Mouse (Mus musculus) neural tube, embryonic 15.5 days (tissue): Measurements from ENCODE around the gene Efna1. TPM values are rescaled to one million over a fixed set of nuclear protein-coding genes. Genes with fewer than 3 reads are reported as not detected.

ENCODE experiments used
- ATAC-seq: fragments of 200-750 bp; cut with Nextera tagmentation; 2 replicates; pipeline ENCODE4 v1.8.0; 2017; ENCODE audit warnings: mild to moderate bottlenecking, moderate TSS enrichment, moderate library complexity; ENCODE audit not compliant: low FRiP score
- H3K27ac ChIP-seq: fragments of 300-500 bp; sonication (generic); replicated peaks from 2 replicates; pipeline ENCODE4 v1.5.1; 2015; ENCODE audit warnings: mild to moderate bottlenecking, inconsistent platforms
- H3K27me3 ChIP-seq: fragments of 300-500 bp; sonication (generic); replicated peaks from 2 replicates; pipeline ENCODE4 v1.6.1; 2015; ENCODE audit warnings: inconsistent platforms
- H3K36me3 ChIP-seq: fragments of 300-500 bp; sonication (generic); 2 replicates; pipeline ENCODE4 v1.6.1; 2015; ENCODE audit warnings: inconsistent platforms
- H3K4me1 ChIP-seq: fragments of 300-500 bp; sonication (generic); 2 replicates; pipeline ENCODE4 v1.6.1; 2015; ENCODE audit warnings: inconsistent platforms
- H3K4me2 ChIP-seq: fragments of 300-500 bp; sonication (generic); 2 replicates; pipeline ENCODE4 v1.6.1; 2015; ENCODE audit warnings: inconsistent platforms, mild to moderate bottlenecking, moderate library complexity
- H3K4me3 ChIP-seq: fragments of 300-500 bp; sonication (generic); replicated peaks from 2 replicates; pipeline ENCODE4 v1.5.1; 2015; ENCODE audit warnings: mild to moderate bottlenecking, inconsistent platforms
- H3K9ac ChIP-seq: fragments of 300-500 bp; sonication (generic); replicated peaks from 2 replicates; pipeline ENCODE4 v1.6.1; 2015; ENCODE audit warnings: mild to moderate bottlenecking, inconsistent platforms
- H3K9me3 ChIP-seq: fragments of 300-500 bp; sonication (generic); replicated peaks from 2 replicates; pipeline ENCODE4 v1.6.1; 2016; ENCODE audit warnings: inconsistent platforms
- WGBS: fragments of 180-500 bp; shearing (Covaris S2); methylation state at CpG from one replicate; pipeline ENCODE4 v1.1.7; 2015; ENCODE audit warnings: mixed read lengths; 5-methylcytosine and 5-hydroxymethylcytosine counted together
- polyA plus RNA-seq: library from polyadenylated mRNA; unstranded; fragments of >200 nt; fragmentation: Nextera tagmentation; extraction: Ambion mirVana; gene quantifications from 2 replicates; pipeline ENCODE4 v1.2.1, GENCODE M21; 2015

Efna1 gene
- polyA plus RNA-seq, result 9.7 and 16.5 TPM in 2 replicates

DNA sequence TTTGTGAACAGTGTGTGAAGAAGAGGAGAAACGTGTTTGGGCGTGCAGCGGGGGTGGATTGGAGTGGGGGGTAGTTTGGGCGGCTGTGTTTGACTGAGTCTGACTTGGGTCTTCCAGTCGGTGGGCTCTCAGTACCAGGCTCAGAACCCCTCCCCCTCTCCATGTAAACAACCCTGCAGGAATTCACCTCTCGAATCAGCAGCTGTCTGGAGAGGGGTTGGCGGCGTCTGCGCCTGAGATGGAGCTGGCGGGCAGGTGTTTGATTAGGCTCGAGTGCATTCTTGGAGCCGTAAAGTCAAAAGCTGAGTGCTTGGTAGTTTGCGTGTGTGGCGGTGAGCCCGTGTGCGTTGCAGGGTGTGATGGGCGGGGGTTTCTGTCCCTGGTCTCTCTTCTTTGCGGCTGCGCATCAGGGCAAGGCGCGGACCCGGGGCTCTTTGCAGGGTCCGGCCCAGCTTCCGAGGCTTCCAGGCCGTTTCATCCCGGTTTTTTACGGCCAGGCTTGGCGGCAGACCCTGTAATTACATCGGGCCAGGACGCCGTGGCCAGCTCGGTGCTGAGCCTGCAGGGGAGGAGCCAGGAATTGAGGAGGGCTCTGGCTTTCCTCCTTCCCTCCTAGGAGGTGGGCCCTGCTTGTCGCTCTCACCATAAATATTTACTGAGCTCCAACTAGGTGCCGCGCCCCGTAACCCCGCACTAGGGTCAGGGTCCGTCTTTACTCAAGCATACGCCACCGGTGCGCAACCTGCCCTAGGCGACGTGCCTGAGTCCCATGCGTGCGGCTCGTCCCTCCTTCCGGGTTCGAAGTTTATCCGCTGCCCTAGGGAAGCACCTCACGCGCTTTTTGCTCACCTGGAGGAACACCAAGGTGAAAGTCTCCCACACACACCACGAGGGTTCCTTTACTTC lies at the start of gene Efna1:
TSS of gene Efna1 (minus strand) at position 537 of the 906 bp plus-strand sequence.
- Histone ChIP-seq H3K4me2 (peak within 1 kb of the TSS; percentile 89), H3K9ac (peak within 1 kb of the TSS; percentile 51), H3K9me3 (no peaks in the 10 kb centered on the region), H3K27ac (peak within 1 kb of the TSS; percentile 72), H3K27me3 (peaks cover 15% of the 10 kb centered on the region), H3K4me1 (peaks cover 43% of the 10 kb centered on the region), H3K4me3 (peak within 1 kb of the TSS; percentile 44), H3K36me3 (no peaks in the 10 kb centered on the region)
- ATAC-seq, result peak; percentile 45
- under 1% methylated on average over 52 of the region's 52 CpGs for WGBS

- 36% methylated on average over 3 of the region's 3 CpGs for WGBS
- no peaks in the 10 kb centered on the region for H3K36me3 ChIP-seq
- H3K27me3 ChIP-seq, result no peaks in the 10 kb centered on the region
- no peak overlapping the region for H3K4me3 ChIP-seq
- no peak overlapping the region for H3K9ac ChIP-seq
- H3K4me2 ChIP-seq, result no peak overlapping the region
- H3K27ac ChIP-seq, result no peak overlapping the region
- H3K4me1 ChIP-seq, result peaks cover 40% of the 10 kb centered on the region
- ATAC-seq, result no peak
- H3K9me3 ChIP-seq, result no peaks in the 10 kb centered on the region
These were observed 49.4 kb upstream of the Efna1 start for GRCm38 (mm10) chr3:89330346-89330745.

GRCm38 (mm10) chr3:89328623-89329022 lies 47.7 kb upstream of the Efna1 start:
- H3K9me3 ChIP-seq, result no peaks in the 10 kb centered on the region
- no peaks in the 10 kb centered on the region for H3K36me3 ChIP-seq
- ATAC-seq, result no peak
- no peaks in the 10 kb centered on the region for H3K27me3 ChIP-seq
- H3K9ac ChIP-seq, result no peak overlapping the region
- 14% methylated on average over 4 of the region's 4 CpGs for WGBS
- no peak overlapping the region for H3K27ac ChIP-seq
- H3K4me3 ChIP-seq, result no peak overlapping the region
- H3K4me2 ChIP-seq, result no peak overlapping the region
- peaks cover 40% of the 10 kb centered on the region for H3K4me1 ChIP-seq

GRCm38 (mm10) chr3:89327371-89327870 lies 46.5 kb upstream of the Efna1 start:
- Histone ChIP-seq H3K9me3 (no peaks in the 10 kb centered on the region), H3K27ac (no peak overlapping the region), H3K4me1 (peaks cover 34% of the 10 kb centered on the region), H3K27me3 (no peaks in the 10 kb centered on the region), H3K4me2 (no peak overlapping the region), H3K36me3 (no peaks in the 10 kb centered on the region), H3K4me3 (no peak overlapping the region), H3K9ac (no peak overlapping the region)
- 13% methylated on average over 9 of the region's 9 CpGs for WGBS
- ATAC-seq, result no peak

DNA sequence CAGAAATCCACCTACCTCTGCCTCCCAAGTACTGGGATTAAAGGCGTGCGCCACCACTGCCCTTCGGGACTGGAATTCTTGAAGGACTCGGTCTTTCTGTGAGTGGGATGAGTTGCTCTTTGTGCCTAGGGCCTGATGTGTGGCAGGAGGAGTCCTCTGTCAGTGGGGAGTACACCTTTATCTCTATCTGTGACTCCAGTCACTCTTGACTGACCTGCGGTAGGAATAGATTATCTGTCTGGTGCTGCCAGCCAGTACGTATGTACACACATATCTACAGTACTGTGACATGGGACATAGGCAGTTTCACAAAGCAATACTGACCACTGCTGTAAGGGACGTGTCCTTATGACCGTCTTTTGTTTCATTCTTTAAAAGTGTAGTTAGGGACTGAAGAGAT lies 44.9 kb upstream of the Efna1 start:
- Histone ChIP-seq H3K4me3 (no peak overlapping the region), H3K9ac (no peak overlapping the region), H3K36me3 (no peaks in the 10 kb centered on the region), H3K9me3 (no peaks in the 10 kb centered on the region), H3K4me1 (peaks cover 35% of the 10 kb centered on the region), H3K27me3 (no peaks in the 10 kb centered on the region), H3K27ac (no peak overlapping the region), H3K4me2 (no peak overlapping the region)
- 93% methylated on average over 8 of the region's 8 CpGs for WGBS
- no peak for ATAC-seq

- H3K27me3 ChIP-seq, result no peaks in the 10 kb centered on the region
- H3K4me2 ChIP-seq, result peak within 1 kb of the TSS; percentile 86
- peak within 1 kb of the TSS; percentile 91 for H3K9ac ChIP-seq
- no peaks in the 10 kb centered on the region for H3K9me3 ChIP-seq
- H3K27ac ChIP-seq, result peak within 1 kb of the TSS; percentile 98
- H3K36me3 ChIP-seq, result no peaks in the 10 kb centered on the region
- H3K4me1 ChIP-seq, result peaks cover 52% of the 10 kb centered on the region
- H3K4me3 ChIP-seq, result peak within 1 kb of the TSS; percentile 81
- WGBS, result under 1% methylated on average over 53 of the region's 53 CpGs
- ATAC-seq, result peak; percentile 43
These were observed 41.7 kb upstream of the Efna1 start, which contains the start of gene Efna3 for GRCm38 (mm10) chr3:89322514-89323165. Efna3 (minus strand) TSS chr3:89322965.

GRCm38 (mm10) chr3:89322131-89322500 lies 41.2 kb upstream of the Efna1 start:
- Histone ChIP-seq H3K36me3 (no peaks in the 10 kb centered on the region), H3K4me1 (peaks cover 52% of the 10 kb centered on the region), H3K9me3 (no peaks in the 10 kb centered on the region), H3K4me2 (peak overlapping the region; percentile 86), H3K27me3 (no peaks in the 10 kb centered on the region), H3K9ac (peak overlapping the region; percentile 91), H3K4me3 (peak overlapping the region; percentile 81), H3K27ac (peak overlapping the region; percentile 98)
- under 1% methylated on average over 14 of the region's 14 CpGs for WGBS
- ATAC-seq, result peak; percentile 3; the same call in 1 of the 2 replicates

DNA sequence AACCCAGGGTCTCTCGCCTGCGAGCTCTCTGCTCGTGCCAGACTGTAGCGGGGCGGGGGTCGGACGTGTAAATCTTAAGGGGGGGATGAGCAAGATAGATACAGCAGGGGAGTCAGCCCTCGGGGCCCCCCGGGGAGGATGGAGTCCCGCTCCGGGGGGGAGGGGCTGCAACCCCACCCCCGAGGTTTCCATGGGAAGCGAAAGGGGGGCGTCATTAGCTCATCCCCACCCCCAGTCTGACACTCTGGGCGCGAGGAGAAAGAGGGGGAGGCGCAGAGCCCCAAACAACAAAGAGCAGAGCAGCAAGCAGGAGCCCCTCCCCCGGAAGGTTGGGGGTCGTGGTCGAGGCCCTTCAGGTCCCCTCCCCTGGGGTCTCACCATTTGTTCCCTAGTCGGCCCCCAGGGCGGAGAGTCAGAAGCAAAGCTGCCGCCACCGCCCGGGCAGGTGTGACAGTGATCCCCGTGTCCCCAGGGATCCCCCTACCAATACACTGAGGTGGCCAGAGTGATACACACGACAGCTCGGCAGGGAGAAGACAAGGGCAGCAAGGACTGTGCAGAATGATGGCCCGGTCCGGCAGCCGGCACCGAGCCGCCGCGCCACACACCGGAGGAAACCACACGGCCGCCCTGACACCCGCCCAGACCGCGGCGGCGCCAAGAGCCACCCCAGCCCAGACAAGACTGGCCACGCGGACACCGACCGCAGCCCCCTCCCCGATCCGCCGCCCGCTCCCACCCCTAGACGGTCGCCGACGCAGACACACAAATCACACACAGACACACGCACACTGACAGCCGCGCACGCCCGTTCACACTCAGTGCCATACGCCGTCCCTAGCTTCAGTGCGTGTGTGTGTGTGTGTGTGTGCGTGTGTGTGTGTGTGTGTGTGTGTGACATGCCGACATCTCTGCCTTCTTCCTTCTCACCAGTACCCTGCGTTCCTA lies 40.5 kb upstream of the Efna1 start:
- Histone ChIP-seq H3K9me3 (no peaks in the 10 kb centered on the region), H3K4me2 (peak overlapping the region; percentile 86), H3K27me3 (no peaks in the 10 kb centered on the region), H3K4me3 (peak overlapping the region; percentile 81), H3K36me3 (no peaks in the 10 kb centered on the region), H3K9ac (peak overlapping the region; percentile 91), H3K27ac (peak overlapping the region; percentile 98), H3K4me1 (peaks cover 55% of the 10 kb centered on the region)
- ATAC-seq, result peak; percentile 48
- WGBS, result under 1% methylated on average over 62 of the region's 66 CpGs

GRCm38 (mm10) chr3:89320581-89321182 lies 39.7 kb upstream of the Efna1 start:
- Histone ChIP-seq H3K9me3 (no peaks in the 10 kb centered on the region), H3K36me3 (no peaks in the 10 kb centered on the region), H3K4me2 (peak overlapping the region; percentile 86), H3K27ac (peak overlapping the region; percentile 98), H3K9ac (peak overlapping the region; percentile 91), H3K4me1 (peaks cover 63% of the 10 kb centered on the region), H3K4me3 (peak overlapping the region; percentile 81), H3K27me3 (no peaks in the 10 kb centered on the region)
- under 1% methylated on average over 39 of the region's 41 CpGs for WGBS
- peak; percentile 60 for ATAC-seq

DNA sequence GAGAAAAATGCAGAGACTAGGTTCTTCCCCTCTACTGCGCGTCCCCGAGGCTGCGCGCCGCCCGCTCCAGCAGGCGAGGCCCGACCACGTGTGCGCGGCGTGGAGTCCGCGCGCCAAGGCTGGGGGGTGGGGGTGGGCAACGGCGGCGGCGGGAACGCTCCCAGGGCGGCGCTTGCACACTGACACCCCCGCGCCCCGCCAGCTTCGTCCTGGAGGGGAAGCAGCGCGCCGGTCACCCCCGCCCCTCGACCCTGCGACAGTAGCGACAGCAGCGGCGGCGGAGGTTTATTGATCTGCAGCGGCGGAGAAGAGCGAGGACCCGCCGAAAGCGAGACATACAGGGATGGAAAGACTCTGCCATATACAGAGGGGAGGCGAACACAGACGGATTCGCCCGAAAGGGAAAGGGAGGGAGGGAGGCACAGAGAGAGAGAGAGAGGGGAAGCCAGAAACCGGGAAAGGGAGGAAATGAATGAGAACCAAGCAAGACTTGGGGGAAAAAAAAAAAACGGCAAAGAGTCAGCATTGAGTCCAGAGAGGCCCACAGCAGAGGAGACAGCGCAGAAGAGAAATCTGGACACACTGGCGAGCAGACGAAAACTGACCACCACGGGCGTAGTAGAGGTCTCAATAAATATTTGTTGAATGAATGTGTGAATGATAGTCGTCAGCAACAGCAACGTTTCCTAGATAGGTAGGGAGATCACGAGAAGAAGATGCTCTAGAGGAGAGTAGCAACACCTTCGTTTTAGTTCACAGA lies 38.8 kb upstream of the Efna1 start:
- Histone ChIP-seq H3K9me3 (no peaks in the 10 kb centered on the region), H3K27me3 (no peaks in the 10 kb centered on the region), H3K4me2 (peak overlapping the region; percentile 86), H3K4me1 (peaks cover 72% of the 10 kb centered on the region), H3K27ac (peak overlapping the region; percentile 98), H3K9ac (peak overlapping the region; percentile 91), H3K4me3 (peak overlapping the region; percentile 81), H3K36me3 (peaks cover 6% of the 10 kb centered on the region)
- WGBS, result 2% methylated on average over 57 of the region's 58 CpGs
- no peak for ATAC-seq
